16 mouse cellular contexts compared by ENCODE assay signal in genomic region chr9:85466671-85467070, GRCm38 (mm10).
"Had no signal": no experiment of that assay in that cellular context is flagged by ENCODE, and none has a peak within 500 bp of the region (broad histone marks: within the 10 kb centered on the region; RNA-seq: fewer than 3 reads in every experiment).

No protein-coding gene starts in this region.

- H3K4me2 ChIP-seq: neural tube, embryonic 12.5 days; neural tube, embryonic 13.5 days; neural tube, embryonic 15.5 days; stomach, embryonic 15.5 days had no signal

- H3K36me3 ChIP-seq: neural tube, embryonic 12.5 days; neural tube, embryonic 13.5 days; neural tube, embryonic 15.5 days; stomach, embryonic 15.5 days had no signal

- H3K4me3 ChIP-seq: neural tube, embryonic 12.5 days; neural tube, embryonic 13.5 days; neural tube, embryonic 15.5 days; stomach, embryonic 15.5 days had no signal

- H3K27me3 ChIP-seq: neural tube, embryonic 12.5 days; neural tube, embryonic 13.5 days; neural tube, embryonic 15.5 days; stomach, embryonic 15.5 days had no signal

- DNase-seq: retina, postnatal 1 day; right cerebral cortex, adult 18-20 months; right cerebral cortex, postnatal 14 days; right cerebral cortex, postnatal 25 days; right cerebral cortex, postnatal 4 days; spleen, adult 18-20 months; thymus, adult 18-20 months; thymus, adult 2 months; thymus, postnatal 14 days; thymus, postnatal 25 days; thymus, postnatal 36 days; thymus, postnatal 4 days had no signal
